Mouse (Mus musculus): ENCODE measurements around the gene Pip4p1.
A peak's percentile ranks its signal among the peaks of the same experiment; 100 is the strongest.

Pip4p1 gene

GRCm38 (mm10) chr14:50892541-50893459, 37.9 kb downstream of the Pip4p1 start:
- peak; percentile 7 for DNase-seq (ENCODE audit: low spot score)

GRCm38 (mm10) chr14:50892091-50892490, 38.6 kb downstream of the Pip4p1 start:
- DNase-seq (ENCODE audit: low spot score), result no peak

- no peak for DNase-seq (ENCODE audit: low spot score)
These were observed 39.0 kb downstream of the Pip4p1 start for GRCm38 (mm10) chr14:50891621-50892020.

- DNase-seq (ENCODE audit: low spot score), result no peak
These were observed 54.3 kb downstream of the Pip4p1 start for GRCm38 (mm10) chr14:50876236-50876950.
